Mouse (Mus musculus) regulatory T cell (primary cell): ENCODE measurements around the gene Itga9.

Experiments used
- in situ Hi-C: fragments of 300-600 bp; cut with MboI, MseI; formaldehyde crosslinking; loops from one replicate; pipeline ENCODE4 v1.15.1; 2025; ENCODE audit warnings: high pct_unique_total_duplicates

The Itga9 gene

GRCm38 (mm10) chr9:118818508-118818907 is 212.0 kb downstream of the Itga9 start:
- in situ Hi-C loops: no loop called here

- in situ Hi-C loops: no loop called here
Observed at GRCm38 (mm10) chr9:118821220-118822185, 215.0 kb downstream of the Itga9 start.

GRCm38 (mm10) chr9:118822186-118822555 is 215.7 kb downstream of the Itga9 start:
- in situ Hi-C loops: no loop called here

GRCm38 (mm10) chr9:118822581-118822980 is 216.1 kb downstream of the Itga9 start:
- in situ Hi-C loops: no loop called here

- in situ Hi-C loops: no loop called here
Observed at GRCm38 (mm10) chr9:118831080-118831479, 224.6 kb downstream of the Itga9 start.

- in situ Hi-C loops: no loop called here
Observed at GRCm38 (mm10) chr9:118832533-118832932, 226.0 kb downstream of the Itga9 start.

- in situ Hi-C loops: no loop called here
Observed at GRCm38 (mm10) chr9:118833413-118833812, 226.9 kb downstream of the Itga9 start.

GRCm38 (mm10) chr9:118838910-118839667 is 232.6 kb downstream of the Itga9 start:
- in situ Hi-C loops: no loop called here

- in situ Hi-C loops: loop anchor here (5.0 kb wide), 1 partner anchor 786 kb away; no protein-coding TSS in a partner anchor
Observed at GRCm38 (mm10) chr9:118841247-118841646, 234.8 kb downstream of the Itga9 start.

- in situ Hi-C loops: loop anchor here (5.0 kb wide), 1 partner anchor 785 kb away; no protein-coding TSS in a partner anchor
Observed at GRCm38 (mm10) chr9:118841907-118842432, 235.5 kb downstream of the Itga9 start.

- in situ Hi-C loops: loop anchor here (5.0 kb wide), 1 partner anchor 784 kb away; no protein-coding TSS in a partner anchor
Observed at GRCm38 (mm10) chr9:118843711-118844110, 237.2 kb downstream of the Itga9 start.

GRCm38 (mm10) chr9:118845003-118845402 is 238.5 kb downstream of the Itga9 start:
- in situ Hi-C loops: no loop called here

GRCm38 (mm10) chr9:118846766-118847165 is 240.3 kb downstream of the Itga9 start:
- in situ Hi-C loops: no loop called here

- in situ Hi-C loops: no loop called here
Observed at GRCm38 (mm10) chr9:118856665-118857064, 250.2 kb downstream of the Itga9 start.

- in situ Hi-C loops: loop anchor here (10.0 kb wide), 1 partner anchor 246 kb away; no protein-coding TSS in a partner anchor
Observed at GRCm38 (mm10) chr9:118860613-118861141, 254.2 kb downstream of the Itga9 start.

GRCm38 (mm10) chr9:118862214-118862613 is 255.7 kb downstream of the Itga9 start:
- in situ Hi-C loops: loop anchor here (10.0 kb wide), 1 partner anchor 247 kb away; no protein-coding TSS in a partner anchor

- in situ Hi-C loops: loop anchor here (10.0 kb wide), 1 partner anchor 248 kb away; no protein-coding TSS in a partner anchor
Observed at GRCm38 (mm10) chr9:118862852-118863260, 256.4 kb downstream of the Itga9 start.

GRCm38 (mm10) chr9:118863528-118863927 is 257.0 kb downstream of the Itga9 start:
- in situ Hi-C loops: loop anchor here (10.0 kb wide), 1 partner anchor 249 kb away; no protein-coding TSS in a partner anchor

GRCm38 (mm10) chr9:118866949-118867348 is 260.5 kb downstream of the Itga9 start:
- in situ Hi-C loops: loop anchor here (10.0 kb wide), 1 partner anchor 252 kb away; no protein-coding TSS in a partner anchor

GRCm38 (mm10) chr9:118867851-118868250 is 261.4 kb downstream of the Itga9 start:
- in situ Hi-C loops: loop anchor here (10.0 kb wide), 1 partner anchor 253 kb away; no protein-coding TSS in a partner anchor

- in situ Hi-C loops: no loop called here
Observed at GRCm38 (mm10) chr9:118871089-118871488, 264.6 kb downstream of the Itga9 start.
